Mouse (Mus musculus): Measurements from ENCODE around the gene Vmn1r2. TPM values are rescaled to one million over a fixed set of nuclear protein-coding genes. Genes with fewer than 3 reads are reported as not detected.
"Not testable (repeated sequence)": the region's sequence is repeated elsewhere in the genome, so short reads cannot be mapped to it uniquely, and the experiment has no call there.

The Vmn1r2 gene
- total RNA-seq (2015; ENCODE audit: low replicate concordance) (not detected in 2 replicates), total RNA-seq (2017; ENCODE audit: low replicate concordance) (not detected in 2 replicates)

GRCm38 (mm10) chr4:3167020-3167419 is at the start of gene Vmn1r2:
Vmn1r2 (plus strand) TSS chr4:3167320.
- not testable (repeated sequence) for ATAC-seq (replicated peaks; ENCODE audit: low FRiP score, poor library complexity, severe bottlenecking)

DNA sequence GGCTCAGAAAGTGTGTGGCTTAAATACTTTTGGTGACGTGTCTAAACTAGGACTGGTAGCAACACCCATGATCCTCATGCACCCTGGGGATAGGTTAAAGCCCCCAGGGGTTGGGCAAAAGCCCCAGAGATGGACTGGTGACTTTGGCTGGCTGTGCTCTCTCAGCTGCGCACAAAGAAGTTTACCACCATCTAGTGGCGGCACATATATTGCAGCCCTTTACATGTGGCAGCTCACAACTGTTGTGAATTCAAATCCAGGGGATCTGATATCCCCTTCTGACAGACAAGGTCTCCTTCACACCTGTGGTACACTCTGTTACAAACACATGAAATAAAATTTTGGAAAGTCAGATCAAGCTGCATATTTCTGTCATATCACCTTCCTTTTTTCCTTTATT is 19.2 kb upstream of the Vmn1r2 start:
- not testable (repeated sequence) for ATAC-seq (replicated peaks; ENCODE audit: low FRiP score, poor library complexity, severe bottlenecking)

DNA sequence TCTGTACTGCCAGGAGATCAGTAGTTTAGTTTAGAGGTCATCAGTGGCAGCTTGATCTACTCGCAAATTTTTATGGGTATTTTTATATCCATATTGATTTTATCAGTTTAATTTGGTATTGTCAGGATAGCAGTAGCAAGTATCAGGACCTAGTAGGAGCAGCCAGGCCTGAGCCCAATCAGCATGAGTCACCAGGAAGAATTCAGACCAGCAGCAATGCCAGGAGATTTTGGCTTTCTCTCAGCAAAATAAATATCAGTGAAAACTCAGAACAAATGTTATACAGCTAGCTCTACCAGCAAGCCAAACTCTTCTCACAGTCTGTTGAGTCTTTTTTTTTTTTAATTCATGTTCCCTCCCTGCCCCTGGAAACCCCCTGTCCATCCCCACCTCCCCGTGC is 13.8 kb upstream of the Vmn1r2 start:
- not testable (repeated sequence) for ATAC-seq (replicated peaks; ENCODE audit: low FRiP score, poor library complexity, severe bottlenecking)

GRCm38 (mm10) chr4:3164429-3164828 is 2.7 kb upstream of the Vmn1r2 start:
- ATAC-seq (replicated peaks; ENCODE audit: low FRiP score, poor library complexity, severe bottlenecking): not testable (repeated sequence)

DNA sequence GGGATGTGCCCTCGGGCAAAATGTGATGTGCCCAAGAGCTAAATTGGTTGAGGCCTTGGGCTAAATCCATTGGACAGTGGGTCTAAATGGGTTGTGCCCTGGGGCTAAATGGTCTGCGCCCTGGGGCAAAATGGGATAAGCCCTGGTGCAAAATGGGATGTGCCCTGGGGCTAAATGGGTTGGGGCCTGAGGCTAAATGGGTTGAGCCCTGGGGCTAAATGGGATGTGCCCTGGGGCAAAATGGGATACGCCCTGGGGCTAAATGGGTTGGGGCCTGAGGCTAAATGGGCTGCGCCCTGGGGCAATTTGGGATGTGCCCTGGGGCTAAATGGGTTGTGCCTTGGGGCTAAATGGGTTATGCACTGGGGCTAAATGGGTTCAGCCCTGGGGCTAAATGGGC is 2.1 kb upstream of the Vmn1r2 start:
- peak; percentile 75 for ATAC-seq (replicated peaks; ENCODE audit: low FRiP score, poor library complexity, severe bottlenecking)

- not testable (repeated sequence) for ATAC-seq (replicated peaks; ENCODE audit: low FRiP score, poor library complexity, severe bottlenecking)
These were observed 7.5 kb downstream of the Vmn1r2 start for GRCm38 (mm10) chr4:3174586-3174985.

DNA sequence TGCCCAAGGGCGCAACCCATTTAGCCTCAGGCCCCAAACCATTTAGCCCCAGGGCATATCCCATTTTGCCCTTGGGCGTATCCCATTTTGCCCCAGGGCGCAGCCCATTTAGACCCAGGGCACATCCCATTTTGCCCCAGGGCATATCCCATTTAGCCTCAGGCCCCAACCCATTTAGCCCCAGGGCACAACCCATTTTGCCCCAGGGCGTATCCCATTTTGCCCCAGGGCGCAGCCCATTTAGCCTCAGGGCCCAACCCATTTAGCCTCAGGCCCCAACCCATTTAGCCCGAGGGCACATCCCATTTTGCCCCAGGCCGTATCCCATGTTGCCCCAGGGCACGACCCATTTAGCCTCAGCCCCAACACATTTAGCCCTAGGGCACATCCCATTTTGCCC is 8.6 kb downstream of the Vmn1r2 start:
- not testable (repeated sequence) for ATAC-seq (replicated peaks; ENCODE audit: low FRiP score, poor library complexity, severe bottlenecking)

GRCm38 (mm10) chr4:3176195-3176594 is 9.1 kb downstream of the Vmn1r2 start:
- ATAC-seq (replicated peaks; ENCODE audit: low FRiP score, poor library complexity, severe bottlenecking): not testable (repeated sequence)

DNA sequence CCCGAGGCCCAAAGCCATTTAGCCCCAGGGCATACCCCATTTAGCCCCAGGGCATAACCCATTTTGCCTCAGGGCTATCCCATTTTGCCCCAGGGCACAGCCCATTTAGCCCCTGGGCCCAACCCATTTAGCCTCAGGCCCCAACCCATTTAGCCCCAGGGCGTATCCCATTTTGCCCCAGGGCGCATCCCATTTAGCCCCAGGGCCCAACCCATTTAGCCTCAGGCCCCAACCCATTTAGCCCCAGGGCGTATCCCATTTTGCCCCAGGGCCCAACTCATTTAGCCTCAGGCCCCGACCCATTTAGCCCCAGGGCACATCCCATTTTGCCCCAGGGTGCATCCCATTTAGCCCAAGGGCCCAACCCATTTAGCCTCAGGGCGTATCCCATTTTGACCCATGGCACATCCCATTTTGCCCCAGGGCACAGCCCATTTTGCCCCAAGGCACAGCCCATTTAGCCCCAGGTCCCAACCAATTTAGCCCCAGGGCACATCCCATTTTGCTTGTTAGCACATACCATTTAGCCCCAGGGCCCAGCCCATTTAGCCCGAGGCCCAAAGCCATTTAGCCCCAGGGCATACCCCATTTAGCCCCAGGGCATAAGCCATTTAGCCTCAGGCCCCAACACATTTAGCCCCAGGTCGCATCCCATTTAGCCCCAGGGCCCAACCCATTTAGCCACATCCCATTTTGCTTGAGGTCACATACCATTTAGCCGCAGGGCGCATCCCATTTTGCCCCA is 9.8 kb downstream of the Vmn1r2 start:
- not testable (repeated sequence) for ATAC-seq (replicated peaks; ENCODE audit: low FRiP score, poor library complexity, severe bottlenecking)

DNA sequence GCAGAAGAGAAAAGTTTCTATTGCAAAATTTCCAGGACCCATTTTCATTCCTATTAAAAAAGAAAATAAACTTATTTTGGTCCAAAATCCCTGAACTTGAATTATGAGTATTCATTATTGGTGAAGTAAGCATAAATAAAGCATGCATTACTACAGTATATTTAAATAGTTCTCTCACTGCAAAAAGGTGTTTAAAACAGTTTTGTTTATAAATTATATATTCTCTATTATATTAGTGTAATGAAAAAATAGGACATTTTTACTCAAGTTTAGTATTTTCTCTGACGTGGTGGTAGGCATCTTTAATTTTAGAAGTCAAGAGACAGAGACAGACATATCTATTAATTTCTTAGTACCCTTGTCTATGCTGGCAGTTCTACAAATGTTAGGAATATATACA is 18.1 kb downstream of the Vmn1r2 start, which contains the start of gene Vmn1r3:
Vmn1r3 (minus strand) TSS at position 101 of the 400 bp plus-strand sequence.
- ATAC-seq (replicated peaks; ENCODE audit: low FRiP score, poor library complexity, severe bottlenecking): not testable (repeated sequence)

GRCm38 (mm10) chr4:3209643-3210217 is 42.6 kb downstream of the Vmn1r2 start:
- peak; percentile 61 for ATAC-seq (replicated peaks; ENCODE audit: low FRiP score, poor library complexity, severe bottlenecking)

DNA sequence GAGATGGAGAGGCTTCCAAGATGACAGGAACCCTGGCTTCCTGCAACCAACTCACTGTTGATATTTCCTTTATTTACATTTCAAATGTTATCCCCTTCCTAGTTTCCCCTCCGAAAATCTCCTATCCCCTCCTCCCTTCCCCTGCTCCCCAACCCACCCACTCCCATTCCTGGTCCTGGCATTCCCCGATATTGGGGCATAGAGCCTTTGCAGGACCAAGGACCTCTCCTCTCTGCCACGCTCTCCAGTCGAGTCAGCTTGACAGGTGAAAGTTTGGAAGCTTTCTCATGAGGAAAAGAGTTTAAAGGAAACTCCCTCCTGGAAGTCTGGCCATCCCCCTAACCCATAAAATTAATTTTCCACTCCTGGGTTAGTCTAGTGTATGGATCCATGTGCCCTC is 46.2 kb downstream of the Vmn1r2 start:
- not testable (repeated sequence) for ATAC-seq (replicated peaks; ENCODE audit: low FRiP score, poor library complexity, severe bottlenecking)

- not testable (repeated sequence) for ATAC-seq (replicated peaks; ENCODE audit: low FRiP score, poor library complexity, severe bottlenecking)
These were observed 49.3 kb downstream of the Vmn1r2 start for GRCm38 (mm10) chr4:3216382-3216781.

Other genes with a start within 250 kb of the Vmn1r2 start
- not detected in 2 replicates for gene Vmn1r3, start 18.0 kb downstream of the Vmn1r2 start, total RNA-seq (2015; ENCODE audit: low replicate concordance)
- not detected in 2 replicates for gene Vmn1r3, start 18.0 kb downstream of the Vmn1r2 start, total RNA-seq (2017; ENCODE audit: low replicate concordance)